Mouse (Mus musculus) stomach, postnatal 0 days (tissue): ENCODE data around the gene Olfr847. TPM values are rescaled to one million over a fixed set of nuclear protein-coding genes. Genes with fewer than 3 reads are reported as not detected.

Source experiments
- ATAC-seq: fragments of 200-750 bp; cut with Nextera tagmentation; 2 replicates; pipeline ENCODE4 v1.8.0; 2017; ENCODE audit not compliant: low FRiP score, low TSS enrichment
- DNase-seq: peaks from one replicate; pipeline ENCODE4 v3.0.0-alpha.2; 2016; ENCODE audit warnings: low spot score
- H3K27ac ChIP-seq: fragments of 300-500 bp; sonication (generic); replicated peaks from 2 replicates; pipeline ENCODE4 v1.5.1; 2014; ENCODE audit warnings: mild to moderate bottlenecking, control low read depth
- H3K27me3 ChIP-seq: fragments of 300-500 bp; sonication (generic); 2 replicates; pipeline ENCODE4 v1.6.1; 2014; ENCODE audit warnings: low read length; ENCODE audit not compliant: control insufficient read depth, insufficient read depth
- H3K36me3 ChIP-seq: fragments of 300-500 bp; sonication (generic); 2 replicates; pipeline ENCODE4 v1.6.1; 2014; ENCODE audit warnings: low read length, mixed read lengths; ENCODE audit not compliant: control insufficient read depth, insufficient read depth
- H3K4me1 ChIP-seq: fragments of 300-500 bp; sonication (generic); replicated peaks from 2 replicates; pipeline ENCODE4 v1.6.1; 2014; ENCODE audit warnings: antibody characterized with exemption; ENCODE audit not compliant: control insufficient read depth, insufficient read depth
- H3K4me2 ChIP-seq: fragments of 300-500 bp; sonication (generic); replicated peaks from 2 replicates; pipeline ENCODE4 v1.6.1; 2014; ENCODE audit warnings: low read depth, mild to moderate bottlenecking, control low read depth, moderate library complexity
- H3K4me3 ChIP-seq: fragments of 300-500 bp; sonication (generic); 2 replicates; pipeline ENCODE4 v1.5.1; 2014; ENCODE audit warnings: low read depth, low read length, control low read depth
- H3K9ac ChIP-seq: fragments of 300-500 bp; sonication (generic); 2 replicates; pipeline ENCODE4 v1.6.1; 2014; ENCODE audit warnings: mild to moderate bottlenecking, low read length, control low read depth, mixed read lengths
- H3K9me3 ChIP-seq: fragments of 300-500 bp; sonication (generic); 2 replicates; pipeline ENCODE4 v1.6.1; 2016; ENCODE audit warnings: low read length; ENCODE audit not compliant: control insufficient read depth
- CTCF ChIP-seq: IDR thresholded peaks from 2 replicates; pipeline ENCODE4 v1.5.1; 2016; ENCODE audit warnings: antibody characterized with exemption, low read depth, mild to moderate bottlenecking, moderate library complexity
- EP300 ChIP-seq: optimal IDR thresholded peaks from 2 replicates; pipeline ENCODE3; 2016; ENCODE audit warnings: antibody characterized with exemption
- WGBS: fragments of 180-500 bp; shearing (Covaris S2); extraction: QIAGEN DNeasy Blood & Tissue Kit; methylation state at CpG from one replicate; pipeline ENCODE4 v1.1.7; 2014; 5-methylcytosine and 5-hydroxymethylcytosine counted together
- polyA plus RNA-seq: library from polyadenylated mRNA; unstranded; fragments of >200 nt; fragmentation: Nextera tagmentation; extraction: Ambion mirVana; gene quantifications from 2 replicates; pipeline ENCODE4 v1.2.1, GENCODE M21; 2015

Gene Olfr847
- not detected in 2 replicates for polyA plus RNA-seq

GRCm38 (mm10) chr9:19378569-19378968 is at the start of gene Olfr847:
Gene Olfr847 (minus strand): TSS chr9:19378669.
- WGBS = 55% methylated on average over 1 of the region's 1 CpGs
- no peak within 1 kb of the TSS for H3K4me2 ChIP-seq
- DNase-seq (no peak), ATAC-seq (no peak)
- no peaks in the 10 kb centered on the region for H3K36me3 ChIP-seq
- H3K27ac ChIP-seq = no peak within 1 kb of the TSS
- no peaks in the 10 kb centered on the region for H3K9me3 ChIP-seq
- no peaks in the 10 kb centered on the region for H3K27me3 ChIP-seq
- H3K4me3 ChIP-seq = no peak within 1 kb of the TSS
- no peak within 1 kb of the TSS for H3K9ac ChIP-seq
- TF ChIP-seq CTCF = no peak
- H3K4me1 ChIP-seq = no peaks in the 10 kb centered on the region

- Histone ChIP-seq H3K4me3 (no peak within 1 kb of the TSS), H3K27me3 (no peaks in the 10 kb centered on the region), H3K4me1 (no peaks in the 10 kb centered on the region), H3K27ac (no peak within 1 kb of the TSS), H3K9me3 (no peaks in the 10 kb centered on the region), H3K9ac (no peak within 1 kb of the TSS), H3K4me2 (no peak within 1 kb of the TSS), H3K36me3 (no peaks in the 10 kb centered on the region)
- DNase-seq = no peak
- no peak for ATAC-seq
- TF ChIP-seq EP300 (no peak), CTCF (no peak)
- WGBS = 39% methylated on average over 1 of the region's 1 CpGs
Observed at GRCm38 (mm10) chr9:19363905-19364304, 14.6 kb downstream of the Olfr847 start, which contains the start of gene Olfr846. Gene Olfr846 (minus strand): TSS chr9:19364005.

DNA sequence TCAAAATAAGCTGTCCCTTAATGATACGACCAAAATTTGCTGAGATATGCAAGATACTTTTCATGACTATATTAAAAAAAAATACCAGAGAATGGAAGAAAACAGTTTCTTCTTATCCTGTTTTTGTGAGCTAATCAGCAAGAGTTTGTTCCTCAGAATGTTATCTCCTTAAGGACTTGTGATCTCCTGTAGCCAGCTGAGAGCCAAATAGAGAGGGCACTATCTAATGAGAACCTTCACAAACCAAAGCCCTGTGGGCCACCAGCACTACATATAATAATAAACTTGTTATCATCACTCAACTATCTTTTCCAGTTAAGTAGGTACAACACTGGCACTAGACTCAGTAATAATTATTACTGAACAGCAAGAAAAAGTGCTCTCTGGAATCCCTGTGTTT is 42.3 kb downstream of the Olfr847 start, which contains the start of gene Olfr845:
Gene Olfr845 (plus strand): TSS at position 301 of the 400 bp plus-strand sequence.
- DNase-seq (no peak), ATAC-seq (no peak)
- Histone ChIP-seq H3K4me2 (no peak within 1 kb of the TSS), H3K4me1 (no peaks in the 10 kb centered on the region), H3K27ac (no peak within 1 kb of the TSS), H3K27me3 (no peaks in the 10 kb centered on the region), H3K9me3 (no peaks in the 10 kb centered on the region), H3K9ac (no peak within 1 kb of the TSS), H3K4me3 (no peak within 1 kb of the TSS), H3K36me3 (no peaks in the 10 kb centered on the region)
- TF ChIP-seq EP300 (no peak), CTCF (no peak)
- 76% methylated on average over 1 of the region's 1 CpGs for WGBS

Other genes with a start within 250 kb of the Olfr847 start
- not detected in 2 replicates for gene Olfr837, start 242.4 kb downstream of the Olfr847 start, polyA plus RNA-seq
- gene Olfr839-ps1, start 201.4 kb downstream of the Olfr847 start, polyA plus RNA-seq = not detected in 2 replicates
- gene Olfr843, start 126.7 kb downstream of the Olfr847 start, polyA plus RNA-seq = 0.01 TPM in 1 of 2 replicates, not detected in the other
- not detected in 2 replicates for gene Olfr844, start 62.3 kb downstream of the Olfr847 start, polyA plus RNA-seq
- gene Olfr845, start 42.2 kb downstream of the Olfr847 start, polyA plus RNA-seq = not detected in 2 replicates
- not detected in 2 replicates for gene Olfr846, start 14.7 kb downstream of the Olfr847 start, polyA plus RNA-seq
- gene Olfr849, start 61.6 kb upstream of the Olfr847 start, polyA plus RNA-seq = not detected in 2 replicates
- not detected in 2 replicates for gene Olfr850, start 99.6 kb upstream of the Olfr847 start, polyA plus RNA-seq
- gene Olfr851, start 114.6 kb upstream of the Olfr847 start, polyA plus RNA-seq = not detected in 2 replicates
- gene Olfr853, start 162.4 kb upstream of the Olfr847 start, polyA plus RNA-seq = not detected in 2 replicates
- gene Olfr854, start 188.7 kb upstream of the Olfr847 start, polyA plus RNA-seq = not detected in 2 replicates
- gene Olfr855, start 203.9 kb upstream of the Olfr847 start, polyA plus RNA-seq = not detected in 2 replicates
- 9.0 and 9.9 TPM in 2 replicates for gene Zfp317, start 243.4 kb upstream of the Olfr847 start, polyA plus RNA-seq